Mouse (Mus musculus) spleen, postnatal 4 days (tissue): ENCODE measurements around the gene Gm21833.
"Not testable (repeated sequence)": the region's sequence is repeated elsewhere in the genome, so short reads cannot be mapped to it uniquely, and the experiment has no call there.

Experiments used
- DNase-seq, 2 experiments: peaks; one replicate each; pipeline ENCODE4 v3.0.0; 2022; ENCODE audit warnings: low spot score in 2 of 2

Gene Gm21833

GRCm38 (mm10) chr16:82828082-82828481 lies at the start of gene Gm21833:
Gene Gm21833 (plus strand): TSS chr16:82828382.
- not testable (repeated sequence) for DNase-seq

- no peak for DNase-seq
These were observed 38.7 kb upstream of the Gm21833 start for GRCm38 (mm10) chr16:82789521-82789920.

GRCm38 (mm10) chr16:82796489-82796888 lies 31.7 kb upstream of the Gm21833 start:
- DNase-seq, result no peak

GRCm38 (mm10) chr16:82815255-82815654 lies 12.9 kb upstream of the Gm21833 start:
- no peak for DNase-seq

GRCm38 (mm10) chr16:82816615-82817014 lies 11.6 kb upstream of the Gm21833 start:
- no peak for DNase-seq

- DNase-seq, result no peak
These were observed 27.6 kb downstream of the Gm21833 start for GRCm38 (mm10) chr16:82855752-82856151.

- no peak for DNase-seq
These were observed 36.4 kb downstream of the Gm21833 start for GRCm38 (mm10) chr16:82864590-82864989.
